Mouse (Mus musculus) lung, postnatal 0 days (tissue): ENCODE measurements around the gene Ttbk2. TPM values are rescaled to one million over a fixed set of nuclear protein-coding genes. Genes with fewer than 3 reads are reported as not detected.
A peak's percentile ranks its signal among the peaks of the same experiment; 100 is the strongest.

ENCODE experiments used
- ATAC-seq: fragments of 200-750 bp; cut with Nextera tagmentation; 2 replicates; pipeline ENCODE4 v1.8.0; 2017; ENCODE audit warnings: moderate library complexity
- DNase-seq: peaks from one replicate; pipeline ENCODE4 v3.0.0-alpha.2; 2016; ENCODE audit warnings: low spot score
- H3K27ac ChIP-seq: fragments of 300-500 bp; sonication (generic); 2 replicates; pipeline ENCODE4 v1.5.1; 2014; ENCODE audit warnings: antibody characterized with exemption, mild to moderate bottlenecking, low read length, mixed read lengths
- H3K27me3 ChIP-seq: fragments of 300-500 bp; sonication (generic); replicated peaks from 2 replicates; pipeline ENCODE4 v1.6.1; 2014; ENCODE audit warnings: low read length, mixed read lengths; ENCODE audit not compliant: insufficient read depth
- H3K36me3 ChIP-seq: fragments of 300-500 bp; sonication (generic); 2 replicates; pipeline ENCODE4 v1.6.1; 2014; ENCODE audit warnings: low read length, mixed read lengths; ENCODE audit not compliant: insufficient read depth
- H3K4me1 ChIP-seq: fragments of 300-500 bp; sonication (generic); 2 replicates; pipeline ENCODE4 v1.6.1; 2014; ENCODE audit warnings: antibody characterized with exemption, low read depth, low read length, mixed read lengths; ENCODE audit not compliant: insufficient read depth
- H3K4me2 ChIP-seq: fragments of 300-500 bp; sonication (generic); replicated peaks from 2 replicates; pipeline ENCODE4 v1.6.1; 2014; ENCODE audit warnings: low read depth, mild to moderate bottlenecking, low read length, moderate library complexity, mixed read lengths
- H3K4me3 ChIP-seq: fragments of 300-500 bp; sonication (generic); 2 replicates; pipeline ENCODE4 v1.5.1; 2014; ENCODE audit warnings: low read depth, low read length
- H3K9ac ChIP-seq: fragments of 300-500 bp; sonication (generic); replicated peaks from 2 replicates; pipeline ENCODE4 v1.6.1; 2014; ENCODE audit warnings: low read depth, mild to moderate bottlenecking
- H3K9me3 ChIP-seq: fragments of 300-500 bp; sonication (generic); 2 replicates; pipeline ENCODE4 v1.6.1; 2016; ENCODE audit warnings: low read length, mixed read lengths
- CTCF ChIP-seq: IDR thresholded peaks from 2 replicates; pipeline ENCODE4 v1.5.1; 2016; ENCODE audit warnings: antibody characterized with exemption, mild to moderate bottlenecking
- EP300 ChIP-seq: IDR thresholded peaks from 2 replicates; pipeline ENCODE4 v1.6.1; 2016; ENCODE audit warnings: antibody characterized with exemption, mild to moderate bottlenecking, control low read depth
- WGBS: fragments of 180-500 bp; shearing (Covaris S2); extraction: QIAGEN DNeasy Blood & Tissue Kit; methylation state at CpG from one replicate; pipeline ENCODE4 v1.1.7; 2014; 5-methylcytosine and 5-hydroxymethylcytosine counted together
- polyA plus RNA-seq: library from polyadenylated mRNA; unstranded; fragments of >200 nt; fragmentation: Nextera tagmentation; extraction: Ambion mirVana; gene quantifications from 2 replicates; pipeline ENCODE4 v1.2.1, GENCODE M21; 2015

Ttbk2 gene
- polyA plus RNA-seq, 1 experiment from 2014 or later: 1.7 TPM

DNA sequence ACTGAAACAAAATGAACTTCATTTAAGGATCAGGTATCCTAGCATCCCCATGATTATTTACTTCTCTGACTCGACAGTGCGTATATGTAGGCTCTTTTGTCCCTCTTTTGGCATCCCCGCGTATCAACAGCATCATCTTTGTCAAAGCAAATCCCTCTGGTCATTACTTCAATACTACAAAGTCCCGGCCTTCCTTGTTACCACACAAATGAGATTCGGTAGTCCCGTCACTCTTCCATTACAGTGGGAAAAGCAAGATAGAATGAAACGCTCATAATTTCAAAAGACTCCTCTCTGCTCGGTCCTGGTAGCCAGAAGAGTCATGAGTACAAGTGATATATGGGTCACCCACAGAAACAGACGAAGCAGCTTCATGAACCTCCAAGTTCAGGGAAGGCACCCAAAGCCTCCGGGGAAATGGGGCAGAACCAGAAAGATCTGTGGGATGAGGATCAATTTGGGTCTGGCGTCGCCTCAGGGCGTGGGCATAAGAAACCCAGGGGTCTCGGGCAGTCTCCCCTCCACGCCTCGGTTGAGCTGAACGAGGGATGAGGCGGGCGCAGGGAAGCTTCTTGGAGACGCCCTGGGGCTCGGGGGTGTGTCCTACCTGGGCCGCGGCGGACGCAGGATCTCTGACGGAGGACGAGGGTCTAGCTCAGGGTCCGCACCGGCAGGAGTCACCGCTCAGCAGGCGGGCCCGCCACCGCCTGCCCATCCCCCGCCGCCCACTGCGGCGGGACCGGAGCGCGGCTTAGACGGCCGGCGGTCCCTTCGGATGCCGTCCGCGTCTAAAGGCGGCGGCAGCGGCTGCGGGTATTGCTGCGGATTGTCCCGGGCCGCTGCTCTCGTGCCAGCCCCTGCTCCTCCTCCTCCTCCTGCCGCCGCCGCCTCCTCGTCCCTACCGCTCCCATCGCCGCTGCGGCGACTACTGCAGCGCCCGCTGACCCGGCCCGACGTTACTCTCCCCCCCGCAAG, 668 bp downstream of the Ttbk2 start, which contains the start of gene Cdan1:
Gene Cdan1 (minus strand): TSS at position 680 of the 975 bp plus-strand sequence.
- DNase-seq (peak; percentile 59), ATAC-seq (peak; percentile 46)
- Histone ChIP-seq H3K4me3 (peak within 1 kb of the TSS; percentile 90), H3K36me3 (no peaks in the 10 kb centered on the region), H3K9me3 (no peaks in the 10 kb centered on the region), H3K27ac (0 out of 2 replicates have a peak within 1 kb of the TSS, but pooled peaks have one; percentile 20), H3K4me2 (peak within 1 kb of the TSS; percentile 89), H3K27me3 (no peaks in the 10 kb centered on the region), H3K9ac (peak within 1 kb of the TSS; percentile 54), H3K4me1 (no peaks in the 10 kb centered on the region)
- under 1% methylated on average over 42 of the region's 71 CpGs for WGBS
- TF ChIP-seq CTCF (no peak), EP300 (no peak)

DNA sequence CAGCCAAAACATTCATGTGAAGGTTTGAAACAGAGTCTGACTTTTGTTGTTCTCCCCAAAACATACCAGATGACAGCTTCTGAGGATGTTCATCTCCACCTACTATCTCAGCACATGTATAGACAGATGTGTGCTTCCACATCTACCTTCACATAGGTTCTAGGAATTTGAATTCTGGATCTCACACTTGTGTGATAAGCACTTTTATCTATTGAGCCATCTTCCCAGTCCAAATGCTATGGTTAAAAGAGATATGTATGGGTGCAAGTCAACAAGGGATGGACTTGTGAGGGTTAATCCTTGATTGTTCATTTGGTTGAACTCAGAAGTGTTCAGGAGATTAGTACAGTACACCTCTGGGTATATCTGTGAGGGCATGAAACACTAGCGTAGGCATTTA, 5.1 kb downstream of the Ttbk2 start:
- H3K9me3 ChIP-seq: no peaks in the 10 kb centered on the region
- no peak for DNase-seq
- H3K4me1 ChIP-seq: no peaks in the 10 kb centered on the region
- H3K4me2 ChIP-seq: no peak overlapping the region
- TF ChIP-seq CTCF: no peak
- TF ChIP-seq EP300: no peak
- H3K9ac ChIP-seq: no peak overlapping the region
- ATAC-seq: no peak
- no peaks in the 10 kb centered on the region for H3K27me3 ChIP-seq
- no peak overlapping the region for H3K27ac ChIP-seq
- 91% methylated on average over 1 of the region's 1 CpGs for WGBS
- H3K36me3 ChIP-seq: no peaks in the 10 kb centered on the region
- H3K4me3 ChIP-seq: no peak overlapping the region

DNA sequence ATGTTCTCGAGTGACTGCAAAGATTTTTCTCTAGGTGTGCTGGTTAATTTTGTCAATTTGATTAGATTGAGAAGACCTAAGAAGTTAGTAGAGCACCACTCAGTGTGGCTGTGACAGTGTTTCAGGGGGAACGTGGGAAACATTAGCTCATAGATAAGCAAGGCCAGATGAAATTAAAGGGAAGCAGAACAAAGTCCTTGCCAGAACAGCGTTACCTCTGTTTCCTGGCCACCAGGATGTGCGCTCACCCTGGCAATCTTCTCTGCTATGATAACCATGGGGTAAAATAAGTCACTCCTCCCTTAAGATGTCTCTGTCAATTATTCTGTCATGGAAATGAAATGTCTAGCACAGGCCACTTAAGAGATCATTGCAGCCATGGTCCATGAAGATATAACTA, 6.4 kb downstream of the Ttbk2 start:
- 68% methylated on average over 4 of the region's 4 CpGs for WGBS
- Histone ChIP-seq H3K4me3 (no peak overlapping the region), H3K4me1 (no peaks in the 10 kb centered on the region), H3K4me2 (no peak overlapping the region), H3K27ac (no peak overlapping the region), H3K27me3 (no peaks in the 10 kb centered on the region), H3K9ac (no peak overlapping the region), H3K9me3 (no peaks in the 10 kb centered on the region), H3K36me3 (no peaks in the 10 kb centered on the region)
- no peak for TF ChIP-seq CTCF
- no peak for TF ChIP-seq EP300
- no peak for DNase-seq
- ATAC-seq: no peak

DNA sequence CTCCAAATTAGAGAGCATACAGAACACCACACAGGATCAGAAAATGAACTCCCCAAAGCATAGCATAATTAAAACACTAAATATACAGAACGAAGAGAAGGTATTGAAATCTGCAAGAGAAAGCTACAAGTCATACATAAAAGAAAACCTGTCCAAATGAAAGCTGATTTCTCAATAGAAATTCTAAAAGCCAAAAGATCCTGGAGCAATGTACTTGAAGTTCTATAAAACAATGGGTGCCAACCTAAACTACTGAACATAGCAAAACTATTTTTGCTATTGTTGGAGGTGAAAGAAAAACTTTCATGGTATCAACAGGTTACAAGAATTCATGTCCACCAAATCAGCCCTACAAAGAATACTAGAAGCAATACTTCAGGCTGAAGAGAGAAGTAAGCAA, 9.2 kb downstream of the Ttbk2 start:
- Histone ChIP-seq H3K4me3 (no peak overlapping the region), H3K4me1 (no peaks in the 10 kb centered on the region), H3K27ac (no peak overlapping the region), H3K4me2 (no peak overlapping the region), H3K27me3 (no peaks in the 10 kb centered on the region), H3K36me3 (no peaks in the 10 kb centered on the region), H3K9ac (no peak overlapping the region), H3K9me3 (0 out of 2 replicates have a peak, but pooled peaks cover 4% of the 10 kb centered on the region)
- WGBS: 90% methylated on average over 1 of the region's 1 CpGs
- TF ChIP-seq CTCF: no peak
- DNase-seq (no peak), ATAC-seq (no peak)

DNA sequence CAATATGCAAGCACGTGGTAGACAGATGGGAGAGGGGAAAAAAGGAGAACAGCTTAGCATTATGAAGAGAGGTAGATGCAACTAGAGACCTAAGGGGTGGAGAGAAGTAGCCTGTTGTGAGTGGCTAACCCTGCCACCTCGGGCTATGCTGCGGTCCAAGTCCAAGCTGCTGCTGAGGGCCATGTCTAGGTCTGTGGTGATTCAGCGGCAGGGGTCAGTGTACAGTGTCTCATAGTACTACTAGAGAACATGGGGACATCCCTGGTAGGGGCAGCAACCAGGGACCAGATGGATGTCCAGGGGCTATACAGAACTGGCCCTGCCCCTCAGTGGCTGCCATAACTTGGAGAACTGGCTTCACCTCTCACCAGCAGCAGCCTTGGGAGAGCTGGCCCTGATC, 15.2 kb downstream of the Ttbk2 start:
- no peaks in the 10 kb centered on the region for H3K4me1 ChIP-seq
- no peak overlapping the region for H3K4me2 ChIP-seq
- no peak overlapping the region for H3K27ac ChIP-seq
- no peaks in the 10 kb centered on the region for H3K27me3 ChIP-seq
- H3K4me3 ChIP-seq: no peak overlapping the region
- no peak for DNase-seq
- WGBS: 100% methylated on average over 4 of the region's 4 CpGs
- ATAC-seq: no peak
- TF ChIP-seq EP300 (no peak), CTCF (no peak)
- 0 out of 2 replicates have a peak, but pooled peaks cover 4% of the 10 kb centered on the region for H3K9me3 ChIP-seq
- no peak overlapping the region for H3K9ac ChIP-seq
- H3K36me3 ChIP-seq: no peaks in the 10 kb centered on the region

DNA sequence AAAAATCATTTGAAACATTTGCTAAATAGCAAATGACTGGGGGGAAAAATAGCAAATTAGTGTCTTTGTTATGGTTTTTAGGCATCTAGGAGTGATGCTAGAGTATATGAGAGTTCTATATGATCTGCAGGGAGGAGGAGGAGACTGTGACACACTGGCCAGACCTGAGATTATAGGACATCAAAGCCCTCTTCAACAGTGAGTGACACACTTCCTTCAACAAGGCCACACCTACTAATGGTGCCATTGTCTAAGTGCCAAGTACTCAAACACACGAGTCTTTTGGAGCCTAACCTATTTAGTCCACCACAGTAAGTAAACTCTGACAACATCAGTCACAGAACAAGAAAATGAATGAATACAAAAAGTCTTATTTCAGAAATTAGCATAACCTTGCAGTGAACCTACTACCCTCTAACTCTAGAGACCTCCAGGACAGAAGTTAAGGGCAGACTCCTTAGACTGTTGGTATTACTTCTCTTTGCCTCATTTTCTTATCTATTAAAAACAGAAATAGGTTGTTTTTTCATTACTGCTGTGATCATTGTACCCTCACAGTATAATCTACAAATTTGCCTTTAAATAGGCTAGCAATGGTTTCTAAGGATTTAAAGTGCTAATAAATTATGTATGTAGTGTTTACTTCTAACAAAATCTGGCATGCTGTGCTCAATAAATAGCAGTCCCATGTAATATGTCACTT, 23.3 kb downstream of the Ttbk2 start:
- Histone ChIP-seq H3K4me3 (no peak overlapping the region), H3K9me3 (no peaks in the 10 kb centered on the region), H3K27me3 (no peaks in the 10 kb centered on the region), H3K4me2 (no peak overlapping the region), H3K4me1 (no peaks in the 10 kb centered on the region), H3K36me3 (no peaks in the 10 kb centered on the region), H3K9ac (no peak overlapping the region), H3K27ac (no peak overlapping the region)
- WGBS: 25% methylated on average over 1 of the region's 1 CpGs
- DNase-seq: peak; percentile 5
- TF ChIP-seq CTCF (no peak), EP300 (no peak)
- ATAC-seq: no peak
